24 mouse cellular contexts compared by ENCODE assay signal in the genomic region with DNA sequence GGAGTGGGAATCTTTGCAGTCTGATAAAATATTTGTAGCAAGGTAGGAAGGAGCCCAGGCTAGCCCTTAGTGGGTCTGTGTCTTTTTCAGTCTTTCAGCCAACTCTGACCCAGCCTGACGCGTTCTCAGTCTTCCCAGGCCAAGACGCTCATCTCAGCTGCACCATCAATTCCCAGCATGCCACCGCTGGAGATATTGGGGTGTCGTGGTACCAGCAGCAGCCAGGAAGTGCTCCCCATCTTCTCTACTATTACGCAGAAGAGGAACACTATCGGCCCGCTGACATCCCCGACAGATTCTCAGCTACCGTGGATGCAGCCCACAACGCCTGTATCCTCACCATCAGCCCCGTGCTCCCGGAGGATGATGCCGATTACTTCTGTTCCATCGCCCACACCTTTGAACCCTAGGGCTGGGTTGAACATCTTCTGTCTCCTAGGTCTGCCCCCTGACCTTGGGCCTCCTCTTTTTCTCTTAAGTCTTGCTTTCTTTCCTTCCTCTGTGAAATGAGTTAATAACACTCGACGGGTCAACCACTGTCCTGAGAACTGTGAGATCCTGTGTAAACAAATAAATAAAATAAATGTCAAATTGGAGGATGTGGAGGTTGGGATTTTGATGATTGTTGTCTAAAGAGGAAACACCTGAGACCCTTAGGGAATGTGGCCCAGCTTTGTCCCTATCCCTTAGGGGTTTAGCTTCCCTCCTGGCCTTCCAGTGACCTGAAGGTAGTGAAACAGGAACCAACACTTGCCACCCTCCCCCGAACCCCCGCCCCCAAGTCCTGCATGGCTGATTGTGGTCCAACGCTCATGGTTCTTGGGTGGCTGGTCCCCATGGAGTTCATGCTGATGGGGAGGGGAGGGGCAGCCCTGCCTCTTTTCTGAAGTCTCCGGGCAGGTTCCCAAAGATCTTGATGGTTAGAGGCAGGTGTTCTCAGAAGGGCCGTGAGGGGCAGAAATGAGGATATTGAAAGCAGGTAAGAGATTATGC. TPM values are rescaled to one million over a fixed set of nuclear protein-coding genes. Genes with fewer than 3 reads are reported as not detected.
A peak's percentile ranks its signal among the peaks of the same experiment; 100 is the strongest.
DNase-seq lines count a peak whose midpoint lies in the region; ATAC-seq and TF ChIP-seq lines count a peak whose summit lies in the region.
"Had no signal": no experiment of that assay in that cellular context is flagged by ENCODE, and none has a peak within 500 bp of the region (broad histone marks: within the 10 kb centered on the region; RNA-seq: fewer than 3 reads in every experiment).

No protein-coding gene starts in this region.

- no peaks in the 10 kb centered on the region for H3K9me3 ChIP-seq in embryonic facial prominence, embryonic 13.5 days
- H3K9me3 ChIP-seq in embryonic facial prominence, embryonic 10.5 days: no peaks in the 10 kb centered on the region
- H3K9me3 ChIP-seq in forebrain, embryonic 14.5 days (replicated peaks; ENCODE audit: control insufficient read depth, low read length): no peaks in the 10 kb centered on the region
- no peaks in the 10 kb centered on the region for H3K9me3 ChIP-seq in heart, embryonic 11.5 days (replicated peaks; ENCODE audit: control insufficient read depth, low read length)
- H3K9me3 ChIP-seq: G1E; heart, embryonic 10.5 days; limb, embryonic 10.5 days; liver, embryonic 13.5 days; megakaryocyte, embryonic 14.5 days had no signal

- H3K4me2 ChIP-seq in embryonic facial prominence, embryonic 13.5 days: no peak overlapping the region
- no peak overlapping the region for H3K4me2 ChIP-seq in forebrain, embryonic 14.5 days (ENCODE audit: low read length)
- H3K4me2 ChIP-seq in heart, embryonic 11.5 days: no peak overlapping the region

- no peak overlapping the region for H3K4me3 ChIP-seq in embryonic facial prominence, embryonic 13.5 days
- no peak overlapping the region for H3K4me3 ChIP-seq in embryonic facial prominence, embryonic 10.5 days
- H3K4me3 ChIP-seq in bone marrow, adult 2 months (replicated peaks; ENCODE audit: control insufficient read depth, low read depth, low read length): peak overlapping the region; percentile 55
- H3K4me3 ChIP-seq in forebrain, embryonic 14.5 days (ENCODE audit: low read depth, low read length): no peak overlapping the region
- no peak overlapping the region for H3K4me3 ChIP-seq in heart, embryonic 11.5 days (ENCODE audit: low read depth, low read length)
- H3K4me3 ChIP-seq: left cerebral cortex, adult 2 months; liver, embryonic 13.5 days; megakaryocyte, embryonic 14.5 days had no signal

- 75% methylated on average over 22 of the region's 22 CpGs for WGBS in embryonic facial prominence, embryonic 13.5 days
- WGBS in embryonic facial prominence, embryonic 10.5 days: 80% methylated on average over 22 of the region's 22 CpGs
- WGBS in bone marrow, adult 2 months: 60% methylated on average over 22 of the region's 22 CpGs
- WGBS in forebrain, embryonic 14.5 days: 84% methylated on average over 22 of the region's 22 CpGs
- WGBS in heart, embryonic 11.5 days (ENCODE audit: insufficient replicate concordance): 75% methylated on average over 22 of the region's 22 CpGs

- no peak for TF ChIP-seq POLR2A in bone marrow, adult 2 months (IDR thresholded peaks at IDR 0.05; ENCODE audit: borderline replicate concordance, control insufficient read depth, low read depth, low read length)

- H3K36me3 ChIP-seq in embryonic facial prominence, embryonic 13.5 days: no peaks in the 10 kb centered on the region
- no peaks in the 10 kb centered on the region for H3K36me3 ChIP-seq in embryonic facial prominence, embryonic 10.5 days (replicated peaks)
- H3K36me3 ChIP-seq in forebrain, embryonic 14.5 days (ENCODE audit: control insufficient read depth, insufficient read depth, low read length): no peaks in the 10 kb centered on the region
- H3K36me3 ChIP-seq in heart, embryonic 11.5 days (ENCODE audit: control insufficient read depth, insufficient read depth, low read length): no peaks in the 10 kb centered on the region
- H3K36me3 ChIP-seq: G1E; heart, embryonic 10.5 days; limb, embryonic 10.5 days; liver, embryonic 13.5 days had no signal

- DNase-seq in embryonic facial prominence, embryonic 10.5 days (ENCODE audit: low spot score): no peak
- peak; percentile 89 for DNase-seq in A20 (ENCODE audit: low read depth, low spot score)
- peak; percentile 36 to 51 for DNase-seq in kidney, postnatal 25 days
- DNase-seq in frontal cortex, postnatal 10 days (ENCODE audit: low spot score in 2 of 2): no peak
- DNase-seq in forebrain, embryonic 14.5 days (ENCODE audit: low spot score): no peak
- DNase-seq: cerebellum, adult 2 months; gastrocnemius, postnatal 25 days; liver, embryonic 13.5 days; right cerebral cortex, postnatal 14 days; thymus, adult 18-20 months had no signal

- H3K27ac ChIP-seq in embryonic facial prominence, embryonic 13.5 days: no peak overlapping the region
- no peak overlapping the region for H3K27ac ChIP-seq in embryonic facial prominence, embryonic 10.5 days (replicated peaks)
- H3K27ac ChIP-seq in bone marrow, adult 2 months (ENCODE audit: control insufficient read depth, insufficient read depth, low read depth, low read length, poor library complexity): peak overlapping the region; percentile 72
- no peak overlapping the region for H3K27ac ChIP-seq in forebrain, embryonic 14.5 days (ENCODE audit: low read depth, low read length)
- no peak overlapping the region for H3K27ac ChIP-seq in heart, embryonic 11.5 days (ENCODE audit: low read depth, low read length)
- H3K27ac ChIP-seq: heart, embryonic 10.5 days; hindbrain, embryonic 14.5 days; left cerebral cortex, adult 2 months; limb, embryonic 10.5 days; liver, embryonic 13.5 days had no signal

- no peak for TF ChIP-seq CTCF in bone marrow, adult 2 months (IDR thresholded peaks at IDR 0.05; ENCODE audit: control insufficient read depth, insufficient read depth, low read length)

- 0 out of 2 replicates have a peak, but pooled peaks cover 10% of the 10 kb centered on the region for H3K27me3 ChIP-seq in embryonic facial prominence, embryonic 13.5 days
- H3K27me3 ChIP-seq in embryonic facial prominence, embryonic 10.5 days (replicated peaks; ENCODE audit: low read depth, poor library complexity, severe bottlenecking): peaks cover 26% of the 10 kb centered on the region
- no peaks in the 10 kb centered on the region; the same call in none of the 2 replicates for H3K27me3 ChIP-seq in forebrain, embryonic 14.5 days (replicated peaks; ENCODE audit: control insufficient read depth, insufficient read depth, low read length)
- peaks cover 11% of the 10 kb centered on the region for H3K27me3 ChIP-seq in heart, embryonic 11.5 days (ENCODE audit: control insufficient read depth, insufficient read depth, low read length)

- peaks cover 9% of the 10 kb centered on the region for H3K4me1 ChIP-seq in embryonic facial prominence, embryonic 13.5 days
- peaks cover 24% of the 10 kb centered on the region for H3K4me1 ChIP-seq in embryonic facial prominence, embryonic 10.5 days
- H3K4me1 ChIP-seq in bone marrow, adult 2 months (ENCODE audit: control insufficient read depth, insufficient read depth, low read length): peaks cover 4% of the 10 kb centered on the region
- peaks cover 7% of the 10 kb centered on the region; the same call in 1 of the 2 replicates for H3K4me1 ChIP-seq in forebrain, embryonic 14.5 days (ENCODE audit: control insufficient read depth, insufficient read depth, low read length)
- H3K4me1 ChIP-seq in heart, embryonic 11.5 days (ENCODE audit: control insufficient read depth, insufficient read depth, low read length): no peaks in the 10 kb centered on the region; the same call in 1 of the 2 replicates

- 0 out of 2 replicates have a peak overlapping the region, but pooled peaks have one; percentile 73 for H3K9ac ChIP-seq in embryonic facial prominence, embryonic 13.5 days
- no peak overlapping the region for H3K9ac ChIP-seq in forebrain, embryonic 14.5 days (ENCODE audit: low read length)
- H3K9ac ChIP-seq in heart, embryonic 11.5 days (ENCODE audit: low read depth, low read length): no peak overlapping the region
- H3K9ac ChIP-seq: liver, embryonic 13.5 days had no signal

- ATAC-seq in embryonic facial prominence, embryonic 13.5 days (ENCODE audit: insufficient number of reproducible peaks, insufficient read depth, low FRiP score, low TSS enrichment, low read depth): no peak
- no peak for ATAC-seq in forebrain, embryonic 14.5 days
- ATAC-seq in heart, embryonic 11.5 days (replicated peaks; ENCODE audit: insufficient number of reproducible peaks, low FRiP score, low TSS enrichment): no peak
- ATAC-seq: intestine, embryonic 16.5 days had no signal

RNA-seq across cellular contexts. Expression of a gene that starts 5.0 kb away (rescaled TPM):
- polyA plus RNA-seq in embryonic facial prominence, embryonic 13.5 days (2015; fragmentation: Nextera tagmentation; extraction: Ambion mirVana): not detected in 2 replicates
- 0.10 TPM in 1 of 2 replicates, not detected in the other for polyA plus RNA-seq in embryonic facial prominence, embryonic 10.5 days (2016; fragmentation: Nextera tagmentation; extraction: Ambion mirVana)
- polyA plus RNA-seq in bone marrow, adult 2 months (2011; ENCODE audit: insufficient read depth, insufficient read length, low replicate concordance, missing spikeins): not detected in 2 replicates
- polyA plus RNA-seq in forebrain, embryonic 14.5 days (2014; fragmentation: Nextera tagmentation; extraction: Ambion mirVana): not detected in 2 replicates
- polyA plus RNA-seq in heart, embryonic 11.5 days (2014; fragmentation: Nextera tagmentation; extraction: Ambion mirVana): 0.18 TPM in 1 of 2 replicates, not detected in the other
- polyA plus RNA-seq: G1E; heart, embryonic 10.5 days; hindbrain, embryonic 14.5 days; intestine, embryonic 16.5 days; limb, embryonic 10.5 days; lung, embryonic 16.5 days had no signal

RNA-seq across cellular contexts. Expression of a gene that starts 6.5 kb away (rescaled TPM):
- polyA plus RNA-seq in embryonic facial prominence, embryonic 13.5 days (2015; fragmentation: Nextera tagmentation; extraction: Ambion mirVana): 0.37 and 1.1 TPM in 2 replicates
- polyA plus RNA-seq in embryonic facial prominence, embryonic 10.5 days (2016; fragmentation: Nextera tagmentation; extraction: Ambion mirVana): 0.42 and 1.1 TPM in 2 replicates
- polyA plus RNA-seq in bone marrow, adult 2 months (2011; ENCODE audit: insufficient read depth, insufficient read length, low replicate concordance, missing spikeins): 41.8 and 84.9 TPM in 2 replicates
- polyA plus RNA-seq in forebrain, embryonic 14.5 days (2014; fragmentation: Nextera tagmentation; extraction: Ambion mirVana): 0.63 TPM in 1 of 2 replicates, not detected in the other
- polyA plus RNA-seq in heart, embryonic 11.5 days (2014; fragmentation: Nextera tagmentation; extraction: Ambion mirVana): 0.89 and 0.92 TPM in 2 replicates
- polyA plus RNA-seq: cortical plate, adult 2 months; frontal cortex, adult 2 months; G1E; urinary bladder, adult 2 months had no signal

RNA-seq across cellular contexts. Expression of a gene that starts 8.9 kb away (rescaled TPM):
- 0.61 TPM in 1 of 2 replicates, not detected in the other for polyA plus RNA-seq in embryonic facial prominence, embryonic 13.5 days (2015; fragmentation: Nextera tagmentation; extraction: Ambion mirVana)
- 0.29 and 0.56 TPM in 2 replicates for polyA plus RNA-seq in embryonic facial prominence, embryonic 10.5 days (2016; fragmentation: Nextera tagmentation; extraction: Ambion mirVana)
- polyA plus RNA-seq in bone marrow, adult 2 months (2011; ENCODE audit: insufficient read depth, insufficient read length, low replicate concordance, missing spikeins): 35.4 and 49.8 TPM in 2 replicates
- not detected in 2 replicates for polyA plus RNA-seq in forebrain, embryonic 14.5 days (2014; fragmentation: Nextera tagmentation; extraction: Ambion mirVana)
- 2.3 and 2.8 TPM in 2 replicates for polyA plus RNA-seq in heart, embryonic 11.5 days (2014; fragmentation: Nextera tagmentation; extraction: Ambion mirVana)
- polyA plus RNA-seq: G1E; urinary bladder, adult 2 months had no signal

RNA-seq across cellular contexts. Expression of a gene that starts 13.1 kb away (rescaled TPM):
- polyA plus RNA-seq in embryonic facial prominence, embryonic 13.5 days (2015; fragmentation: Nextera tagmentation; extraction: Ambion mirVana): 123 and 136 TPM in 2 replicates
- polyA plus RNA-seq in embryonic facial prominence, embryonic 10.5 days (2016; fragmentation: Nextera tagmentation; extraction: Ambion mirVana): 36.7 and 46.4 TPM in 2 replicates
- 3.4 and 4.6 TPM in 2 replicates for polyA plus RNA-seq in bone marrow, adult 2 months (2011; ENCODE audit: insufficient read depth, insufficient read length, low replicate concordance, missing spikeins)
- polyA plus RNA-seq in forebrain, embryonic 14.5 days (2014; fragmentation: Nextera tagmentation; extraction: Ambion mirVana): 19.4 and 25.1 TPM in 2 replicates
- 17.5 and 26.0 TPM in 2 replicates for polyA plus RNA-seq in heart, embryonic 11.5 days (2014; fragmentation: Nextera tagmentation; extraction: Ambion mirVana)
- polyA plus RNA-seq: G1E had no signal

RNA-seq across cellular contexts. Expression of a gene that starts 16.4 kb away (rescaled TPM):
- 9.4 and 9.5 TPM in 2 replicates for polyA plus RNA-seq in embryonic facial prominence, embryonic 13.5 days (2015; fragmentation: Nextera tagmentation; extraction: Ambion mirVana)
- polyA plus RNA-seq in embryonic facial prominence, embryonic 10.5 days (2016; fragmentation: Nextera tagmentation; extraction: Ambion mirVana): 8.4 and 9.6 TPM in 2 replicates
- 78.1 and 103 TPM in 2 replicates for polyA plus RNA-seq in bone marrow, adult 2 months (2011; ENCODE audit: insufficient read depth, insufficient read length, low replicate concordance, missing spikeins)
- 32.7 TPM in 2 replicates for polyA plus RNA-seq in forebrain, embryonic 14.5 days (2014; fragmentation: Nextera tagmentation; extraction: Ambion mirVana)
- polyA plus RNA-seq in heart, embryonic 11.5 days (2014; fragmentation: Nextera tagmentation; extraction: Ambion mirVana): 414 and 441 TPM in 2 replicates

Comparison
In these comparisons a context has a peak if more than half of its experiments do, and no peak if none do; other contexts are left out.
1. DNase-seq: peak in A20 (single experiment) and kidney, postnatal 25 days (2 of 2); none in embryonic facial prominence, embryonic 10.5 days (single experiment), frontal cortex, postnatal 10 days (0 of 2) and forebrain, embryonic 14.5 days (single experiment).
2. RNA of a gene that starts 6.5 kb away (polyA plus RNA-seq): 41.8 to 84.9 TPM in bone marrow, adult 2 months; 0.89 to 0.92 TPM in heart, embryonic 11.5 days, 0.42 to 1.1 TPM in embryonic facial prominence, embryonic 10.5 days, 0.37 to 1.1 TPM in embryonic facial prominence, embryonic 13.5 days and 0.63 TPM in forebrain, embryonic 14.5 days; every median in the first group is over 10 times any median in the second.